In genomic region chr14:7765569-7766314, GRCm38 (mm10) we compare ENCODE assay signal across 8 mouse cellular contexts. TPM values are rescaled to one million over a fixed set of nuclear protein-coding genes. Genes with fewer than 3 reads are reported as not detected.
DNase-seq lines count a peak whose midpoint lies in the region; ATAC-seq and TF ChIP-seq lines count a peak whose summit lies in the region.

No protein-coding gene starts in this region.

- WGBS in intestine, postnatal 0 days: 13% methylated on average over 9 of the region's 9 CpGs
- WGBS in limb, embryonic 10.5 days: 16% methylated on average over 9 of the region's 9 CpGs
- WGBS in midbrain, embryonic 13.5 days: 18% methylated on average over 9 of the region's 9 CpGs
- WGBS in spleen, adult 2 months: 13% methylated on average over 9 of the region's 9 CpGs

- peak; percentile 96 for TF ChIP-seq CTCF in intestine, postnatal 0 days (IDR thresholded peaks at IDR 0.05; ENCODE audit: low read depth)
- TF ChIP-seq CTCF in spleen, adult 2 months (IDR thresholded peaks at IDR 0.05; ENCODE audit: extremely low read depth, insufficient read depth, insufficient read length, insufficient replicate concordance): peak; percentile 95

- peak; percentile 86 for ATAC-seq in intestine, postnatal 0 days
- ATAC-seq in midbrain, embryonic 13.5 days: peak; percentile 95

- H3K4me2 ChIP-seq in intestine, postnatal 0 days (replicated peaks; ENCODE audit: low read depth): no peak overlapping the region
- no peak overlapping the region for H3K4me2 ChIP-seq in midbrain, embryonic 13.5 days (replicated peaks)

- H3K4me1 ChIP-seq in intestine, postnatal 0 days (replicated peaks; ENCODE audit: control insufficient read depth, insufficient read depth, low read length): no peaks in the 10 kb centered on the region
- no peaks in the 10 kb centered on the region for H3K4me1 ChIP-seq in limb, embryonic 10.5 days
- no peaks in the 10 kb centered on the region for H3K4me1 ChIP-seq in midbrain, embryonic 13.5 days (replicated peaks)
- H3K4me1 ChIP-seq in spleen, adult 2 months (ENCODE audit: control insufficient read depth, insufficient read depth, insufficient read length): no peaks in the 10 kb centered on the region

- no peak overlapping the region for H3K9ac ChIP-seq in intestine, postnatal 0 days (ENCODE audit: low read depth, low read length)
- no peak overlapping the region for H3K9ac ChIP-seq in midbrain, embryonic 13.5 days (replicated peaks)

- no peak overlapping the region for H3K4me3 ChIP-seq in intestine, postnatal 0 days (ENCODE audit: low read depth, low read length)
- no peak overlapping the region for H3K4me3 ChIP-seq in limb, embryonic 10.5 days
- no peak overlapping the region for H3K4me3 ChIP-seq in midbrain, embryonic 13.5 days (replicated peaks)
- no peak overlapping the region for H3K4me3 ChIP-seq in spleen, adult 2 months (ENCODE audit: extremely low read depth, insufficient read depth, insufficient read length)

- no peaks in the 10 kb centered on the region for H3K36me3 ChIP-seq in intestine, postnatal 0 days (ENCODE audit: control insufficient read depth, insufficient read depth)
- H3K36me3 ChIP-seq in limb, embryonic 10.5 days: no peaks in the 10 kb centered on the region
- no peaks in the 10 kb centered on the region for H3K36me3 ChIP-seq in midbrain, embryonic 13.5 days
- no peaks in the 10 kb centered on the region for H3K36me3 ChIP-seq in spleen, adult 2 months (ENCODE audit: control insufficient read depth, insufficient read depth, low read length)

- H3K9me3 ChIP-seq in intestine, postnatal 0 days (ENCODE audit: control insufficient read depth): no peaks in the 10 kb centered on the region
- no peaks in the 10 kb centered on the region for H3K9me3 ChIP-seq in limb, embryonic 10.5 days (replicated peaks)
- no peaks in the 10 kb centered on the region for H3K9me3 ChIP-seq in midbrain, embryonic 13.5 days

- no peak overlapping the region for H3K27ac ChIP-seq in intestine, postnatal 0 days (ENCODE audit: low read depth, low read length)
- no peak overlapping the region for H3K27ac ChIP-seq in limb, embryonic 10.5 days
- H3K27ac ChIP-seq in midbrain, embryonic 13.5 days: no peak overlapping the region
- no peak overlapping the region for H3K27ac ChIP-seq in spleen, adult 2 months (ENCODE audit: insufficient read depth, low read length)

- peak; percentile 83 for DNase-seq in layer of hippocampus, adult 11-12 months (ENCODE audit: low spot score)
- DNase-seq in layer of hippocampus, adult 9-10 months (ENCODE audit: low spot score): no peak
- peak; percentile 94 for DNase-seq in embryo, embryonic 10.5 days (ENCODE audit: low spot score)
- peak; percentile 50 to 80 for DNase-seq in gastrocnemius, postnatal 4 days (ENCODE audit: low spot score in 2 of 2)
- peak; percentile 95 for DNase-seq in limb, embryonic 10.5 days (ENCODE audit: low spot score)
- DNase-seq in spleen, adult 2 months (ENCODE audit: low read depth in 1 of 2, low spot score in 2 of 2): peak; percentile 72 to 76

- H3K27me3 ChIP-seq in intestine, postnatal 0 days (replicated peaks; ENCODE audit: control insufficient read depth, insufficient read depth, low read length): no peaks in the 10 kb centered on the region
- no peaks in the 10 kb centered on the region for H3K27me3 ChIP-seq in limb, embryonic 10.5 days (ENCODE audit: low read depth, poor library complexity, severe bottlenecking)
- H3K27me3 ChIP-seq in midbrain, embryonic 13.5 days: no peaks in the 10 kb centered on the region
- no peaks in the 10 kb centered on the region for H3K27me3 ChIP-seq in spleen, adult 2 months (ENCODE audit: control insufficient read depth, insufficient read depth, low read length)

- TF ChIP-seq POLR2A in spleen, adult 2 months (IDR thresholded peaks at IDR 0.05; ENCODE audit: low read depth, low read length): no peak

RNA-seq across cellular contexts. Expression of gene Gm26661, which starts 25.6 kb away (rescaled TPM):
- total RNA-seq in gastrocnemius, postnatal 4 days (2021): not detected
- not detected in 2 replicates for polyA plus RNA-seq in intestine, postnatal 0 days (2015; fragmentation: Nextera tagmentation; extraction: Ambion mirVana)
- polyA plus RNA-seq in limb, embryonic 10.5 days (2016; fragmentation: Nextera tagmentation; extraction: Ambion mirVana): not detected in 2 replicates
- polyA plus RNA-seq in midbrain, embryonic 13.5 days (2015; fragmentation: Nextera tagmentation; extraction: Ambion mirVana): not detected in 2 replicates
- not detected in 2 replicates for polyA plus RNA-seq in spleen, adult 2 months (2012; rRNA removed)

RNA-seq across cellular contexts. Expression of gene Flnb, which starts 52.0 kb away (rescaled TPM):
- 10 to 100 TPM; 48.6 to 48.8 TPM for total RNA-seq in gastrocnemius, postnatal 4 days (2021)
- polyA plus RNA-seq in intestine, postnatal 0 days (2015; fragmentation: Nextera tagmentation; extraction: Ambion mirVana): 7.0 and 7.2 TPM in 2 replicates
- polyA plus RNA-seq in limb, embryonic 10.5 days (2016; fragmentation: Nextera tagmentation; extraction: Ambion mirVana): 18.7 and 31.3 TPM in 2 replicates
- polyA plus RNA-seq in midbrain, embryonic 13.5 days (2015; fragmentation: Nextera tagmentation; extraction: Ambion mirVana): 10.8 and 11.3 TPM in 2 replicates
- 8.2 and 9.4 TPM in 2 replicates for polyA plus RNA-seq in spleen, adult 2 months (2012; rRNA removed)
